Mouse (Mus musculus) kidney, adult 2 months (tissue): ENCODE results near the gene Trmt1l.

Experiments
- CTCF ChIP-seq: fragments of 200-500 bp; conservative IDR thresholded peaks from 2 replicates; pipeline ENCODE4 v1.5.1; 2011; ENCODE audit warnings: low read depth, mild to moderate bottlenecking, control low read depth, low read length, moderate library complexity, mixed read lengths; ENCODE audit not compliant: insufficient read depth, insufficient read length
- POLR2A ChIP-seq: fragments of 200-500 bp; IDR thresholded peaks from one replicate; pipeline ENCODE4 v1.6.1; 2011; ENCODE audit warnings: low read depth, low read length, control low read depth

GRCm38 (mm10) chr1:151492419-151492818 is 64.1 kb downstream of the Trmt1l start:
- TF ChIP-seq CTCF (no peak), POLR2A (no peak)
